Mouse (Mus musculus) MEL (cell line): ENCODE measurements around the gene Plpp4. TPM values are rescaled to one million over a fixed set of nuclear protein-coding genes. Genes with fewer than 3 reads are reported as not detected.

Source experiments
- DNase-seq: peaks from one replicate; pipeline ENCODE4 v3.0.0; 2011; ENCODE audit warnings: low read depth, low spot score
- H3K27ac ChIP-seq: 2 replicates; pipeline ENCODE4 v1.5.1; 2012; ENCODE audit warnings: low read depth, mild to moderate bottlenecking, control low read depth, low read length, moderate library complexity; ENCODE audit not compliant: control insufficient read depth
- H3K27me3 ChIP-seq, 2 experiments: fragments of 150-350 bp in 1 of 2; sonication (generic) in 1 of 2; 2 replicates each; pipeline ENCODE4 v1.6.1; 2012; ENCODE audit warnings: low read length in 2 of 2, mild to moderate bottlenecking in 2 of 2, improper control_type of control experiment in 1 of 2, moderate library complexity in 1 of 2; ENCODE audit not compliant: insufficient read depth in 2 of 2, control insufficient read depth in 1 of 2
- H3K36me3 ChIP-seq, 2 experiments: 2 replicates each; pipeline ENCODE4 v1.6.1; 2012 to 2014; ENCODE audit warnings: low read length in 2 of 2, improper control_type of control experiment in 1 of 2, inconsistent platforms in 1 of 2, mild to moderate bottlenecking in 1 of 2; ENCODE audit not compliant: insufficient read depth in 2 of 2, control insufficient read depth in 1 of 2
- H3K4me1 ChIP-seq, 2 experiments: fragments of 150-350 bp in 1 of 2; sonication (generic) in 1 of 2; 2 replicates each; pipeline ENCODE4 v1.6.1; 2012; ENCODE audit warnings: low read length in 2 of 2, improper control_type of control experiment in 1 of 2, mild to moderate bottlenecking in 1 of 2; ENCODE audit not compliant: insufficient read depth in 2 of 2, control insufficient read depth in 1 of 2
- H3K4me3 ChIP-seq, 2 experiments: fragments of 150-350 bp in 1 of 2; sonication (generic) in 1 of 2; 2 replicates each; pipeline ENCODE4 v1.5.1; 2012; ENCODE audit warnings: low read depth in 2 of 2, low read length in 2 of 2, mild to moderate bottlenecking in 2 of 2, moderate library complexity in 2 of 2, control low read depth in 1 of 2, improper control_type of control experiment in 1 of 2; ENCODE audit not compliant: control insufficient read depth in 1 of 2, insufficient read depth in 1 of 2
- H3K79me2 ChIP-seq: 2 replicates; pipeline ENCODE4 v1.6.1; 2012; ENCODE audit warnings: mild to moderate bottlenecking, low read length, moderate library complexity; ENCODE audit not compliant: control insufficient read depth, poor library complexity, insufficient read depth
- H3K9ac ChIP-seq: 2 replicates; pipeline ENCODE4 v1.6.1; 2012; ENCODE audit warnings: low read depth, mild to moderate bottlenecking, control low read depth, low read length, moderate library complexity; ENCODE audit not compliant: control insufficient read depth, poor library complexity, severe bottlenecking
- H3K9me3 ChIP-seq: fragments of 150-350 bp; sonication (generic); replicated peaks from 2 replicates; pipeline ENCODE4 v1.6.1; 2012; ENCODE audit warnings: mild to moderate bottlenecking, low read length, improper control_type of control experiment, moderate library complexity; ENCODE audit not compliant: insufficient read depth
- BHLHE40 ChIP-seq: IDR thresholded peaks from 2 replicates; pipeline ENCODE4 v1.6.1; 2012; ENCODE audit warnings: low read depth, mild to moderate bottlenecking, inconsistent platforms, low read length, improper control_type of control experiment, borderline replicate concordance
- CHD1 ChIP-seq: IDR thresholded peaks from 2 replicates; pipeline ENCODE4 v1.6.1; 2012; ENCODE audit warnings: low read depth, mild to moderate bottlenecking, inconsistent platforms, low read length, improper control_type of control experiment
- CTCF ChIP-seq, 3 experiments: IDR thresholded peaks in 2 of 3; conservative IDR thresholded peaks in 1 of 3; 2 replicates each; pipeline ENCODE4 v1.5.1; 2011 to 2012; ENCODE audit warnings: low read length in 3 of 3, low read depth in 2 of 3, mild to moderate bottlenecking in 2 of 3, improper control_type of control experiment in 1 of 3, inconsistent platforms in 1 of 3, mixed read lengths in 1 of 3, moderate library complexity in 1 of 3; ENCODE audit not compliant: control insufficient read depth in 1 of 3, insufficient read depth in 1 of 3, poor library complexity in 1 of 3, severe bottlenecking in 1 of 3
- ELF1 ChIP-seq: IDR thresholded peaks from 2 replicates; pipeline ENCODE4 v1.6.1; 2014; ENCODE audit warnings: low read depth, mild to moderate bottlenecking, inconsistent platforms, low read length, improper control_type of control experiment, moderate library complexity
- GABPA ChIP-seq: IDR thresholded peaks from 2 replicates; pipeline ENCODE4 v1.6.1; 2012; ENCODE audit warnings: low read depth, mild to moderate bottlenecking, inconsistent platforms, low read length, improper control_type of control experiment, moderate library complexity
- JUND ChIP-seq: IDR thresholded peaks from 2 replicates; pipeline ENCODE4 v1.6.1; 2011; ENCODE audit warnings: low read depth, mild to moderate bottlenecking, improper control_type of control experiment, low read length
- KAT2A ChIP-seq: conservative IDR thresholded peaks from 2 replicates; pipeline ENCODE4 v1.6.1; 2012; ENCODE audit warnings: low read depth, low read length, improper control_type of control experiment, inconsistent platforms
- MAX ChIP-seq: IDR thresholded peaks from 2 replicates; pipeline ENCODE4 v1.6.1; 2011; ENCODE audit warnings: low read length, improper control_type of control experiment
- MAZ ChIP-seq: IDR thresholded peaks from 2 replicates; pipeline ENCODE4 v1.6.1; 2012; ENCODE audit warnings: low read depth, mild to moderate bottlenecking, inconsistent platforms, low read length, improper control_type of control experiment
- MXI1 ChIP-seq: IDR thresholded peaks from 2 replicates; pipeline ENCODE4 v1.6.1; 2011; ENCODE audit warnings: mild to moderate bottlenecking, low read depth, low read length, improper control_type of control experiment
- MYC ChIP-seq: IDR thresholded peaks from 2 replicates; pipeline ENCODE4 v1.6.1; 2011; ENCODE audit warnings: low read depth, mild to moderate bottlenecking, low read length, improper control_type of control experiment, moderate library complexity
- POLR2AphosphoS2 ChIP-seq: IDR thresholded peaks from 2 replicates; pipeline ENCODE4 v1.6.1; 2011; ENCODE audit warnings: low read length, improper control_type of control experiment
- POLR2AphosphoS5 ChIP-seq: IDR thresholded peaks from 2 replicates; pipeline ENCODE4 v1.6.1; 2012; ENCODE audit warnings: low read depth, borderline replicate concordance, mild to moderate bottlenecking, inconsistent platforms, low read length, moderate library complexity, mixed read lengths
- RCOR1 ChIP-seq: IDR thresholded peaks from 2 replicates; pipeline ENCODE4 v1.6.1; 2012; ENCODE audit warnings: low read depth, mild to moderate bottlenecking, inconsistent platforms, low read length, improper control_type of control experiment
- TAL1 ChIP-seq: IDR thresholded peaks from 2 replicates; pipeline ENCODE4 v1.6.1; 2012; ENCODE audit warnings: mild to moderate bottlenecking, inconsistent platforms, low read length, moderate library complexity, mixed read lengths
- TCF12 ChIP-seq: IDR thresholded peaks from 2 replicates; pipeline ENCODE4 v1.6.1; 2014; ENCODE audit warnings: low read depth, mild to moderate bottlenecking, inconsistent platforms, low read length, improper control_type of control experiment, moderate library complexity
- UBTF ChIP-seq: IDR thresholded peaks from 2 replicates; pipeline ENCODE4 v1.6.1; 2012; ENCODE audit warnings: low read depth, mild to moderate bottlenecking, inconsistent platforms, low read length, improper control_type of control experiment, moderate library complexity, borderline replicate concordance; ENCODE audit not compliant: insufficient read depth
- USF1 ChIP-seq: IDR thresholded peaks from 2 replicates; pipeline ENCODE4 v1.6.1; 2014; ENCODE audit warnings: low read depth, mild to moderate bottlenecking, inconsistent platforms, low read length, improper control_type of control experiment, moderate library complexity
- USF2 ChIP-seq, 2 experiments: IDR thresholded peaks; 2 replicates each; pipeline ENCODE4 v1.6.1; 2011 to 2012; ENCODE audit warnings: improper control_type of control experiment in 2 of 2, low read length in 2 of 2, borderline replicate concordance in 1 of 2, inconsistent platforms in 1 of 2, low read depth in 1 of 2, mild to moderate bottlenecking in 1 of 2; ENCODE audit not compliant: insufficient read depth in 1 of 2
- ZC3H11A ChIP-seq: IDR thresholded peaks from 2 replicates; pipeline ENCODE4 v1.6.1; 2012; ENCODE audit warnings: low read depth, mild to moderate bottlenecking, inconsistent platforms, low read length, improper control_type of control experiment
- ZKSCAN1 ChIP-seq: IDR thresholded peaks from 2 replicates; pipeline ENCODE4 v1.6.1; 2012; ENCODE audit warnings: low read depth, mild to moderate bottlenecking, inconsistent platforms, low read length, improper control_type of control experiment, moderate library complexity
- ZNF384 ChIP-seq: IDR thresholded peaks from 2 replicates; pipeline ENCODE4 v1.6.1; 2012; ENCODE audit warnings: low read depth, mild to moderate bottlenecking, inconsistent platforms, low read length, improper control_type of control experiment
- polyA plus RNA-seq, 2 experiments: library from polyadenylated mRNA; stranded (reverse) in 1 of 2; unstranded in 1 of 2; fragments of >175 nt in 1 of 2; fragments of >200 nt in 1 of 2; gene quantifications; 2 replicates each; pipeline versions ENCODE4 v1.2.1 to v1.2.4; 2012; ENCODE audit warnings: low replicate concordance in 2 of 2, low read depth in 1 of 2; ENCODE audit not compliant: insufficient read length in 2 of 2, insufficient read depth in 1 of 2, missing spikeins in 1 of 2
- total RNA-seq: library from RNA; depleted of rRNA; stranded (reverse); fragments of 300-350 nt; gene quantifications from 2 replicates; pipeline ENCODE4 v1.2.3, GENCODE M21; 2012

The Plpp4 gene
- total and polyA plus RNA-seq, 3 experiments: not detected

GRCm38 (mm10) chr7:129402695-129403364 is 146.0 kb downstream of the Plpp4 start:
- Histone ChIP-seq H3K9me3 (no peaks in the 10 kb centered on the region), H3K27ac (no peak overlapping the region), H3K27me3 (no peaks in the 10 kb centered on the region), H3K79me2 (no peaks in the 10 kb centered on the region), H3K36me3 (no peaks in the 10 kb centered on the region), H3K4me1 (no peaks in the 10 kb centered on the region), H3K4me3 (no peak overlapping the region), H3K9ac (no peak overlapping the region)
- no peak for TF ChIP-seq RCOR1
- TF ChIP-seq MAX: no peak
- TF ChIP-seq POLR2AphosphoS5: no peak
- no peak for TF ChIP-seq CTCF (IDR thresholded peaks at IDR 0.05 in 2 of 3, conservative IDR thresholded peaks at IDR 0.05 in 1 of 3; ENCODE audit: control insufficient read depth in 1 of 3, insufficient read depth in 1 of 3, low read depth in 2 of 3, low read length in 3 of 3, poor library complexity in 1 of 3, severe bottlenecking in 1 of 3)
- no peak for TF ChIP-seq MXI1
- no peak for TF ChIP-seq JUND
- TF ChIP-seq USF1: no peak
- TF ChIP-seq TAL1: no peak
- no peak for TF ChIP-seq CHD1
- no peak for TF ChIP-seq MAZ
- TF ChIP-seq MYC: no peak
- no peak for TF ChIP-seq USF2 (IDR thresholded peaks at IDR 0.05; ENCODE audit: borderline replicate concordance in 1 of 2, insufficient read depth in 1 of 2, low read depth in 1 of 2, low read length in 2 of 2)
- TF ChIP-seq ZKSCAN1: no peak
- TF ChIP-seq BHLHE40: no peak
- DNase-seq: no peak

GRCm38 (mm10) chr7:129406069-129406468 is 149.2 kb downstream of the Plpp4 start:
- TF ChIP-seq JUND: no peak
- TF ChIP-seq MYC: no peak
- TF ChIP-seq BHLHE40: no peak
- no peak for TF ChIP-seq KAT2A
- TF ChIP-seq ELF1: no peak
- TF ChIP-seq POLR2AphosphoS2: no peak
- TF ChIP-seq TAL1: no peak
- TF ChIP-seq TCF12: no peak
- no peak for TF ChIP-seq GABPA
- no peak for TF ChIP-seq RCOR1
- TF ChIP-seq CHD1: no peak
- TF ChIP-seq ZNF384: no peak
- TF ChIP-seq UBTF: no peak
- no peak for TF ChIP-seq POLR2AphosphoS5
- no peak for TF ChIP-seq ZC3H11A
- TF ChIP-seq MXI1: no peak
- TF ChIP-seq, all 39 proteins: peak for 0
- H3K79me2 ChIP-seq: no peaks in the 10 kb centered on the region
- H3K9ac ChIP-seq: no peak overlapping the region

More at GRCm38 (mm10) chr7:129406069-129406468, 149.2 kb downstream of the Plpp4 start:
- no peaks in the 10 kb centered on the region for H3K36me3 ChIP-seq
- H3K9me3 ChIP-seq: no peaks in the 10 kb centered on the region
- H3K4me3 ChIP-seq: no peak overlapping the region
- no peaks in the 10 kb centered on the region for H3K27me3 ChIP-seq
- DNase-seq: no peak
- no peaks in the 10 kb centered on the region for H3K4me1 ChIP-seq
- H3K27ac ChIP-seq: no peak overlapping the region
